Mouse (Mus musculus) bone marrow, adult 2 months (tissue): Measurements from ENCODE around the gene Parvb.

Source experiments
- CTCF ChIP-seq: fragments of 200-500 bp; IDR thresholded peaks from 2 replicates; pipeline ENCODE4 v1.5.1; 2011; ENCODE audit warnings: low read length, control low read depth; ENCODE audit not compliant: control insufficient read depth, insufficient read depth
- POLR2A ChIP-seq: fragments of 200-500 bp; IDR thresholded peaks from 2 replicates; pipeline ENCODE4 v1.6.1; 2011; ENCODE audit warnings: low read depth, mild to moderate bottlenecking, control low read depth, low read length, borderline replicate concordance; ENCODE audit not compliant: control insufficient read depth

GRCm38 (mm10) chr15:84211564-84211963, 20.3 kb upstream of the Parvb start:
- TF ChIP-seq CTCF = no peak
- TF ChIP-seq POLR2A = no peak
